Mouse (Mus musculus): ENCODE data around the gene Gm17606.

The Gm17606 gene

GRCm38 (mm10) chr14:54664477-54665222 lies 23.9 kb downstream of the Gm17606 start:
- DNase-seq, result no peak

GRCm38 (mm10) chr14:54669381-54669780 lies 28.6 kb downstream of the Gm17606 start:
- peak; percentile 39 to 67 for DNase-seq

- peak; percentile 15 to 50 for DNase-seq
Measured at GRCm38 (mm10) chr14:54674317-54674716, 33.6 kb downstream of the Gm17606 start.

GRCm38 (mm10) chr14:54676290-54676689 lies 35.5 kb downstream of the Gm17606 start:
- no peak for DNase-seq

GRCm38 (mm10) chr14:54678657-54679304 lies 38.0 kb downstream of the Gm17606 start:
- DNase-seq, result no peak

- no peak for DNase-seq
Measured at GRCm38 (mm10) chr14:54682396-54682795, 41.6 kb downstream of the Gm17606 start.

GRCm38 (mm10) chr14:54685471-54685870 lies 44.7 kb downstream of the Gm17606 start:
- no peak for DNase-seq

GRCm38 (mm10) chr14:54686063-54686521 lies 45.3 kb downstream of the Gm17606 start, which contains the start of gene 1700123O20Rik:
Gene 1700123O20Rik (plus strand): TSS chr14:54686216.
- peak; percentile 84 to 88 for DNase-seq

GRCm38 (mm10) chr14:54686522-54687143 lies 45.9 kb downstream of the Gm17606 start, which contains the start of gene Acin1:
Gene Acin1 (minus strand): TSS chr14:54686931.
- DNase-seq, result peak; percentile 99 to 100

GRCm38 (mm10) chr14:54687251-54687650 lies 46.5 kb downstream of the Gm17606 start:
- no peak for DNase-seq

- no peak for DNase-seq
Measured at GRCm38 (mm10) chr14:54695042-54695441, 54.3 kb downstream of the Gm17606 start.

- DNase-seq, result no peak
Measured at GRCm38 (mm10) chr14:54696752-54697151, 56.0 kb downstream of the Gm17606 start.
